11 mouse cellular contexts compared by ENCODE assay signal in the genomic region with DNA sequence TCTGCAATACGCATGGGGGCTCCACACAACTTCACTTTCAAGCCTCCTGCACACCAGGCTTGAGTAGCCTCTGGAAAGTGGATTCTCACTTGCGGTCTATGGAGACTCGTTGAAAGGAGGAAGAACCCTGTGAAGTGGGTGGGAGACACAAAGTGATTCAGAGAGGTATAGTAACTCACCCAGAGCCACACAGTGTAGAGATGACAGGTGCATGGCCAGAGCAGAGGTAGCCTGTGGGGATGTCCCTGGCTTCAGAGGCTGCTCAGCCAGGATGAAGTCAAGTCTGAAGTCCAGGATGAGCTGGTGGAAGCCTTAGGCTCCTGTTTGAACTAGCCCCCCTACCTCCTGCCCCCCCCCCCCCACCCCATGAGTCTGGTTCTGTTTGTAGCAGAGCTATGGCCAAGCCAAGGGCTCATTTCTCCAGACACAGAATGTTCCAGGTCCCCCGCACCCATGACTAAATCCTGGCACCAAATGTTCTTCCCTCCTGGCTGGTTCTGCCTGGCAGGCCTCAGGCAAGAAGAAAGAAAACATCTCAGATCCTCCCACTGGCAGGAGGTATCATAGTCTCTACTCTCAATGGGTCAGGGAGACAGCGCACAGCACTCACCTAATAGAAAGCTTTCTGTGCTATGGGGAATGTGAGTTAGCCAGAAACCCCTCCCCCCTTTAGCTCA. TPM values are rescaled to one million over a fixed set of nuclear protein-coding genes. Genes with fewer than 3 reads are reported as not detected.
DNase-seq lines count a peak whose midpoint lies in the region; ATAC-seq lines count a peak whose summit lies in the region.
"Had no signal": no experiment of that assay in that cellular context is flagged by ENCODE, and none has a peak within 500 bp of the region (broad histone marks: within the 10 kb centered on the region; RNA-seq: fewer than 3 reads in every experiment).

No protein-coding gene starts in this region.

- no peak overlapping the region for H3K4me3 ChIP-seq in forebrain, embryonic 11.5 days (ENCODE audit: low read depth, low read length)
- no peak overlapping the region for H3K4me3 ChIP-seq in forebrain, embryonic 10.5 days
- H3K4me3 ChIP-seq in neural tube, embryonic 11.5 days (ENCODE audit: low read depth, low read length): no peak overlapping the region
- no peak overlapping the region for H3K4me3 ChIP-seq in neural tube, embryonic 15.5 days (replicated peaks)
- H3K4me3 ChIP-seq in heart, embryonic 12.5 days: no peak overlapping the region
- H3K4me3 ChIP-seq in intestine, embryonic 15.5 days (replicated peaks): no peak overlapping the region
- H3K4me3 ChIP-seq: limb, embryonic 13.5 days had no signal

- ATAC-seq in forebrain, embryonic 11.5 days (replicated peaks; ENCODE audit: low FRiP score): 0 out of 2 replicates have a peak, but pooled peaks have one; percentile 39
- 0 out of 2 replicates have a peak, but pooled peaks have one; percentile 20 for ATAC-seq in neural tube, embryonic 11.5 days (ENCODE audit: insufficient read depth, low FRiP score, low TSS enrichment)
- no peak for ATAC-seq in neural tube, embryonic 15.5 days (ENCODE audit: low FRiP score)
- ATAC-seq in heart, embryonic 12.5 days (ENCODE audit: insufficient number of reproducible peaks, low FRiP score): no peak
- no peak for ATAC-seq in intestine, embryonic 15.5 days

- WGBS in forebrain, embryonic 11.5 days: 49% methylated on average over 5 of the region's 5 CpGs
- WGBS in forebrain, embryonic 10.5 days: 51% methylated on average over 5 of the region's 5 CpGs
- WGBS in neural tube, embryonic 11.5 days: 56% methylated on average over 5 of the region's 5 CpGs
- 65% methylated on average over 5 of the region's 5 CpGs for WGBS in neural tube, embryonic 15.5 days
- 50% methylated on average over 5 of the region's 5 CpGs for WGBS in heart, embryonic 12.5 days
- WGBS in intestine, embryonic 15.5 days: 55% methylated on average over 5 of the region's 5 CpGs

- H3K9ac ChIP-seq in forebrain, embryonic 11.5 days (ENCODE audit: low read length): no peak overlapping the region
- H3K9ac ChIP-seq in neural tube, embryonic 11.5 days (ENCODE audit: low read length): no peak overlapping the region
- H3K9ac ChIP-seq in neural tube, embryonic 15.5 days (replicated peaks): no peak overlapping the region
- H3K9ac ChIP-seq in heart, embryonic 12.5 days: no peak overlapping the region
- no peak overlapping the region for H3K9ac ChIP-seq in intestine, embryonic 15.5 days
- H3K9ac ChIP-seq: limb, embryonic 13.5 days had no signal

- no peaks in the 10 kb centered on the region for H3K27me3 ChIP-seq in forebrain, embryonic 11.5 days (ENCODE audit: control insufficient read depth, insufficient read depth, low read length)
- peaks cover 43% of the 10 kb centered on the region for H3K27me3 ChIP-seq in forebrain, embryonic 10.5 days (ENCODE audit: poor library complexity, severe bottlenecking)
- H3K27me3 ChIP-seq in neural tube, embryonic 11.5 days (ENCODE audit: control insufficient read depth, insufficient read depth, low read length): no peaks in the 10 kb centered on the region; the same call in 1 of the 2 replicates
- 0 out of 2 replicates have a peak, but pooled peaks cover 3% of the 10 kb centered on the region for H3K27me3 ChIP-seq in neural tube, embryonic 15.5 days (replicated peaks)
- H3K27me3 ChIP-seq in heart, embryonic 12.5 days (replicated peaks): peaks cover 65% of the 10 kb centered on the region
- H3K27me3 ChIP-seq in intestine, embryonic 15.5 days (replicated peaks): peaks cover 4% of the 10 kb centered on the region; the same call in 1 of the 2 replicates

- H3K4me2 ChIP-seq in forebrain, embryonic 11.5 days (ENCODE audit: low read depth, low read length, severe bottlenecking): no peak overlapping the region
- H3K4me2 ChIP-seq in neural tube, embryonic 11.5 days (ENCODE audit: low read depth): no peak overlapping the region
- H3K4me2 ChIP-seq in neural tube, embryonic 15.5 days: no peak overlapping the region
- H3K4me2 ChIP-seq in heart, embryonic 12.5 days: no peak overlapping the region
- no peak overlapping the region for H3K4me2 ChIP-seq in intestine, embryonic 15.5 days (replicated peaks)
- H3K4me2 ChIP-seq: limb, embryonic 13.5 days had no signal

- no peak overlapping the region for H3K27ac ChIP-seq in forebrain, embryonic 11.5 days (ENCODE audit: low read depth, low read length)
- no peak overlapping the region for H3K27ac ChIP-seq in forebrain, embryonic 10.5 days
- no peak overlapping the region for H3K27ac ChIP-seq in neural tube, embryonic 11.5 days (ENCODE audit: low read depth, low read length)
- H3K27ac ChIP-seq in neural tube, embryonic 15.5 days (replicated peaks): no peak overlapping the region
- H3K27ac ChIP-seq in heart, embryonic 12.5 days (ENCODE audit: poor library complexity, severe bottlenecking): no peak overlapping the region
- H3K27ac ChIP-seq in intestine, embryonic 15.5 days: no peak overlapping the region
- H3K27ac ChIP-seq: kidney, postnatal 0 days; limb, embryonic 13.5 days had no signal

- H3K36me3 ChIP-seq in forebrain, embryonic 11.5 days (ENCODE audit: control insufficient read depth, insufficient read depth, low read length): no peaks in the 10 kb centered on the region
- H3K36me3 ChIP-seq in forebrain, embryonic 10.5 days (replicated peaks): no peaks in the 10 kb centered on the region
- no peaks in the 10 kb centered on the region for H3K36me3 ChIP-seq in neural tube, embryonic 11.5 days (ENCODE audit: control insufficient read depth, insufficient read depth, low read length)
- H3K36me3 ChIP-seq in neural tube, embryonic 15.5 days: no peaks in the 10 kb centered on the region
- no peaks in the 10 kb centered on the region for H3K36me3 ChIP-seq in heart, embryonic 12.5 days
- H3K36me3 ChIP-seq in intestine, embryonic 15.5 days: no peaks in the 10 kb centered on the region
- H3K36me3 ChIP-seq: limb, embryonic 13.5 days had no signal

- peaks cover 3% of the 10 kb centered on the region; the same call in 1 of the 2 replicates for H3K4me1 ChIP-seq in forebrain, embryonic 11.5 days (replicated peaks; ENCODE audit: control insufficient read depth, insufficient read depth, low read length)
- H3K4me1 ChIP-seq in forebrain, embryonic 10.5 days: peaks cover 31% of the 10 kb centered on the region
- peaks cover 4% of the 10 kb centered on the region; the same call in 1 of the 2 replicates for H3K4me1 ChIP-seq in neural tube, embryonic 11.5 days (ENCODE audit: control insufficient read depth, insufficient read depth, low read length)
- H3K4me1 ChIP-seq in neural tube, embryonic 15.5 days: peaks cover 21% of the 10 kb centered on the region
- H3K4me1 ChIP-seq in heart, embryonic 12.5 days (replicated peaks): no peaks in the 10 kb centered on the region
- no peaks in the 10 kb centered on the region for H3K4me1 ChIP-seq in intestine, embryonic 15.5 days (replicated peaks)

- DNase-seq in forebrain, embryonic 11.5 days (ENCODE audit: low spot score): peak; percentile 44
- no peak for DNase-seq in forebrain, embryonic 10.5 days (ENCODE audit: extremely low spot score, low spot score)
- no peak for DNase-seq in neural tube, embryonic 11.5 days (ENCODE audit: low spot score)
- DNase-seq in layer of hippocampus, adult 9-11 months: peak; percentile 77
- peak; percentile 63 to 67 for DNase-seq in right cerebral cortex, postnatal 10 days (ENCODE audit: low spot score in 2 of 2)
- DNase-seq: lung, postnatal 36 days had no signal

- no peaks in the 10 kb centered on the region for H3K9me3 ChIP-seq in forebrain, embryonic 11.5 days (ENCODE audit: control insufficient read depth, low read length)
- no peaks in the 10 kb centered on the region for H3K9me3 ChIP-seq in forebrain, embryonic 10.5 days
- no peaks in the 10 kb centered on the region for H3K9me3 ChIP-seq in neural tube, embryonic 11.5 days (ENCODE audit: control insufficient read depth, low read length)
- no peaks in the 10 kb centered on the region for H3K9me3 ChIP-seq in neural tube, embryonic 15.5 days (replicated peaks)
- H3K9me3 ChIP-seq in heart, embryonic 12.5 days (replicated peaks): no peaks in the 10 kb centered on the region; the same call in 1 of the 2 replicates
- H3K9me3 ChIP-seq in intestine, embryonic 15.5 days: no peaks in the 10 kb centered on the region
- H3K9me3 ChIP-seq: limb, embryonic 13.5 days had no signal

RNA-seq across cellular contexts. Expression of a gene that starts 54.2 kb away (rescaled TPM):
- 0.87 and 0.91 TPM in 2 replicates for polyA plus RNA-seq in forebrain, embryonic 11.5 days (2014; fragmentation: Nextera tagmentation; extraction: Ambion mirVana)
- polyA plus RNA-seq in forebrain, embryonic 10.5 days (2016; fragmentation: Nextera tagmentation; extraction: Ambion mirVana): 0.97 and 1.4 TPM in 2 replicates
- 1.3 and 2.8 TPM in 2 replicates for polyA plus RNA-seq in neural tube, embryonic 11.5 days (2014; fragmentation: Nextera tagmentation; extraction: Ambion mirVana)
- polyA plus RNA-seq in neural tube, embryonic 15.5 days (2015; fragmentation: Nextera tagmentation; extraction: Ambion mirVana): 17.2 and 19.0 TPM in 2 replicates
- polyA plus RNA-seq in heart, embryonic 12.5 days (2016; fragmentation: Nextera tagmentation; extraction: Ambion mirVana): 0.70 and 0.92 TPM in 2 replicates
- 0.51 and 0.58 TPM in 2 replicates for polyA plus RNA-seq in intestine, embryonic 15.5 days (2015; fragmentation: Nextera tagmentation; extraction: Ambion mirVana)

RNA-seq across cellular contexts. Expression of a gene that starts 54.3 kb away (rescaled TPM):
- polyA plus RNA-seq in forebrain, embryonic 11.5 days (2014; fragmentation: Nextera tagmentation; extraction: Ambion mirVana): 44.9 and 45.0 TPM in 2 replicates
- 33.4 and 34.4 TPM in 2 replicates for polyA plus RNA-seq in forebrain, embryonic 10.5 days (2016; fragmentation: Nextera tagmentation; extraction: Ambion mirVana)
- polyA plus RNA-seq in neural tube, embryonic 11.5 days (2014; fragmentation: Nextera tagmentation; extraction: Ambion mirVana): 59.6 and 60.8 TPM in 2 replicates
- polyA plus RNA-seq in neural tube, embryonic 15.5 days (2015; fragmentation: Nextera tagmentation; extraction: Ambion mirVana): 89.4 and 104 TPM in 2 replicates
- polyA plus RNA-seq in heart, embryonic 12.5 days (2016; fragmentation: Nextera tagmentation; extraction: Ambion mirVana): 24.9 and 25.1 TPM in 2 replicates
- 6.8 and 7.2 TPM in 2 replicates for polyA plus RNA-seq in intestine, embryonic 15.5 days (2015; fragmentation: Nextera tagmentation; extraction: Ambion mirVana)

Comparison
In these comparisons a context has a peak if more than half of its experiments do, and no peak if none do; other contexts are left out.
1. ATAC-seq: peak in forebrain, embryonic 11.5 days (single experiment) and neural tube, embryonic 11.5 days (single experiment); none in neural tube, embryonic 15.5 days (single experiment), heart, embryonic 12.5 days (single experiment) and intestine, embryonic 15.5 days (single experiment).
2. DNase-seq: peak in forebrain, embryonic 11.5 days (single experiment), layer of hippocampus, adult 9-11 months (single experiment) and right cerebral cortex, postnatal 10 days (2 of 2); none in forebrain, embryonic 10.5 days (single experiment) and neural tube, embryonic 11.5 days (single experiment).